22 mouse cellular contexts compared by ENCODE assay signal in the genomic region with DNA sequence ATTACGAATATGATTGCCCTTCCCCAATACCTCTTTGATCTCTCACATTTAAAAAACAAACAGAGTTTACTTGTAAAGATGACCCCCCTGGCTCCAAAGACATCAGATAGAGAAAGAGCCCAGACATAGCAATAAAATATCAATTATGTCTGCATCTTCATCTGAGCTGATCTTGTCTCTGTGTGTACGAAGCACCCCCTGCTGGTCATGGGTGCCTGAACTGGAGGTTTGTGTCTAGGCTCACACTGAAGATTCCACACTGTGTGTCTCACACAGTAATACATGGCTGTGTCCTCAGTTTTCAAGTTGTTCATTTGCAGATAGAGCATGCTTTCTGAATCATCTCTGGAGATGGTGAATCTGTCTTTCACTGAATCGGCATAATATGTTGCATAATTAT.
"Had no signal": no experiment of that assay in that cellular context is flagged by ENCODE, and none has a peak within 500 bp of the region (broad histone marks: within the 10 kb centered on the region; RNA-seq: fewer than 3 reads in every experiment).

No protein-coding gene starts in this region.

- H3K27me3 ChIP-seq: intestine, embryonic 15.5 days; kidney, embryonic 15.5 days; limb, embryonic 12.5 days; limb, embryonic 15.5 days; lung, embryonic 15.5 days; megakaryocyte, embryonic 14.5 days; midbrain, embryonic 13.5 days; neural tube, embryonic 12.5 days; neural tube, embryonic 15.5 days had no signal

- H3K4me3 ChIP-seq: intestine, embryonic 15.5 days; kidney, embryonic 15.5 days; limb, embryonic 12.5 days; limb, embryonic 15.5 days; lung, embryonic 15.5 days; megakaryocyte, embryonic 14.5 days; midbrain, embryonic 10.5 days; midbrain, embryonic 13.5 days; neural tube, embryonic 12.5 days; neural tube, embryonic 15.5 days had no signal

- H3K27ac ChIP-seq: intestine, embryonic 15.5 days; kidney, embryonic 15.5 days; limb, embryonic 12.5 days; limb, embryonic 15.5 days; liver, embryonic 14.5 days; lung, embryonic 15.5 days; midbrain, embryonic 10.5 days; midbrain, embryonic 13.5 days; neural tube, embryonic 12.5 days; neural tube, embryonic 15.5 days had no signal

- DNase-seq: kidney, adult 11 months; kidney, adult 8-10 months; kidney, postnatal 10 days; kidney, postnatal 36 days; left cerebral cortex, postnatal 4 days; liver, postnatal 0 days; lung, postnatal 10 days; lung, postnatal 36 days; retina, postnatal 1 day; right cerebral cortex, postnatal 25 days had no signal

- ATAC-seq: intestine, embryonic 15.5 days; liver, postnatal 0 days; midbrain, embryonic 13.5 days had no signal

- H3K4me1 ChIP-seq: intestine, embryonic 15.5 days; kidney, embryonic 15.5 days; limb, embryonic 12.5 days; limb, embryonic 15.5 days; lung, embryonic 15.5 days; megakaryocyte, embryonic 14.5 days; midbrain, embryonic 10.5 days; midbrain, embryonic 13.5 days; neural tube, embryonic 12.5 days; neural tube, embryonic 15.5 days had no signal

- H3K4me2 ChIP-seq: intestine, embryonic 15.5 days; kidney, embryonic 15.5 days; limb, embryonic 12.5 days; limb, embryonic 15.5 days; liver, embryonic 11.5 days; lung, embryonic 15.5 days; midbrain, embryonic 13.5 days; neural tube, embryonic 12.5 days; neural tube, embryonic 15.5 days had no signal

- H3K36me3 ChIP-seq: intestine, embryonic 15.5 days; kidney, embryonic 15.5 days; limb, embryonic 12.5 days; limb, embryonic 15.5 days; lung, embryonic 15.5 days; midbrain, embryonic 10.5 days; midbrain, embryonic 13.5 days; neural tube, embryonic 12.5 days; neural tube, embryonic 15.5 days had no signal

- H3K9me3 ChIP-seq: intestine, embryonic 15.5 days; limb, embryonic 15.5 days; lung, embryonic 15.5 days; megakaryocyte, embryonic 14.5 days had no signal

- H3K9ac ChIP-seq: intestine, embryonic 15.5 days; kidney, embryonic 15.5 days; limb, embryonic 12.5 days; limb, embryonic 15.5 days; liver, embryonic 14.5 days; liver, postnatal 0 days; lung, embryonic 15.5 days; midbrain, embryonic 13.5 days; neural tube, embryonic 12.5 days; neural tube, embryonic 15.5 days had no signal
